Mouse (Mus musculus) heart, embryonic 11.5 days (tissue): ENCODE measurements around the gene Rtl10. TPM values are rescaled to one million over a fixed set of nuclear protein-coding genes. Genes with fewer than 3 reads are reported as not detected.
A peak's percentile ranks its signal among the peaks of the same experiment; 100 is the strongest.

ENCODE experiments used
- ATAC-seq: fragments of 200-750 bp; cut with Nextera tagmentation; replicated peaks from 2 replicates; pipeline ENCODE4 v1.8.0; 2017; ENCODE audit warnings: moderate library complexity; ENCODE audit not compliant: insufficient number of reproducible peaks, low FRiP score, low TSS enrichment
- H3K27ac ChIP-seq: fragments of 300-500 bp; sonication (generic); 2 replicates; pipeline ENCODE4 v1.5.1; 2014; ENCODE audit warnings: mild to moderate bottlenecking, low read depth, low read length
- H3K27me3 ChIP-seq: fragments of 300-500 bp; sonication (generic); 2 replicates; pipeline ENCODE4 v1.6.1; 2014; ENCODE audit warnings: mild to moderate bottlenecking, low read length, mixed read lengths; ENCODE audit not compliant: control insufficient read depth, insufficient read depth
- H3K36me3 ChIP-seq: fragments of 300-500 bp; sonication (generic); 2 replicates; pipeline ENCODE4 v1.6.1; 2014; ENCODE audit warnings: mild to moderate bottlenecking, low read length, moderate library complexity, mixed read lengths; ENCODE audit not compliant: control insufficient read depth, insufficient read depth
- H3K4me1 ChIP-seq: fragments of 300-500 bp; sonication (generic); 2 replicates; pipeline ENCODE4 v1.6.1; 2014; ENCODE audit warnings: low read length; ENCODE audit not compliant: control insufficient read depth, insufficient read depth
- H3K4me2 ChIP-seq: fragments of 300-500 bp; sonication (generic); 2 replicates; pipeline ENCODE4 v1.6.1; 2014; ENCODE audit warnings: mild to moderate bottlenecking, moderate library complexity
- H3K4me3 ChIP-seq: fragments of 300-500 bp; sonication (generic); 2 replicates; pipeline ENCODE4 v1.5.1; 2014; ENCODE audit warnings: low read depth, low read length
- H3K9ac ChIP-seq: fragments of 300-500 bp; sonication (generic); 2 replicates; pipeline ENCODE4 v1.6.1; 2014; ENCODE audit warnings: mild to moderate bottlenecking, low read depth, low read length, moderate library complexity
- H3K9me3 ChIP-seq: fragments of 300-500 bp; sonication (generic); replicated peaks from 2 replicates; pipeline ENCODE4 v1.6.1; 2016; ENCODE audit warnings: low read length; ENCODE audit not compliant: control insufficient read depth
- WGBS: fragments of 180-500 bp; shearing (Covaris S2); extraction: QIAGEN DNeasy Blood & Tissue Kit; methylation state at CpG from one replicate; pipeline ENCODE4 v1.1.7; 2014; ENCODE audit not compliant: insufficient replicate concordance; 5-methylcytosine and 5-hydroxymethylcytosine counted together
- polyA plus RNA-seq: library from polyadenylated mRNA; unstranded; fragments of >200 nt; fragmentation: Nextera tagmentation; extraction: Ambion mirVana; gene quantifications from 2 replicates; pipeline ENCODE4 v1.2.1, GENCODE M21; 2014

Rtl10 gene
- polyA plus RNA-seq, 1 experiment from 2014 or later, result 0.87 TPM

GRCm38 (mm10) chr16:18459955-18460370 is 38.7 kb upstream of the Rtl10 start:
- Histone ChIP-seq H3K4me2 (peak overlapping the region; percentile 58), H3K27me3 (no peaks in the 10 kb centered on the region; the same call in 1 of the 2 replicates), H3K4me3 (peak overlapping the region; percentile 16; the same call in 1 of the 2 replicates), H3K27ac (0 out of 2 replicates have a peak overlapping the region, but pooled peaks have one; percentile 15), H3K9ac (no peak overlapping the region), H3K36me3 (0 out of 2 replicates have a peak, but pooled peaks cover 2% of the 10 kb centered on the region), H3K9me3 (no peaks in the 10 kb centered on the region), H3K4me1 (peaks cover 20% of the 10 kb centered on the region)
- peak; percentile 55 for ATAC-seq
- 4% methylated on average over 11 of the region's 11 CpGs for WGBS

- peaks cover 20% of the 10 kb centered on the region for H3K4me1 ChIP-seq
- no peak overlapping the region for H3K4me3 ChIP-seq
- no peak overlapping the region for H3K27ac ChIP-seq
- 0 out of 2 replicates have a peak, but pooled peaks cover 2% of the 10 kb centered on the region for H3K36me3 ChIP-seq
- no peak overlapping the region for H3K4me2 ChIP-seq
- no peaks in the 10 kb centered on the region; the same call in 1 of the 2 replicates for H3K27me3 ChIP-seq
- no peak overlapping the region for H3K9ac ChIP-seq
- ATAC-seq, result no peak
- no peaks in the 10 kb centered on the region for H3K9me3 ChIP-seq
- 80% methylated on average over 3 of the region's 3 CpGs for WGBS
Measured at GRCm38 (mm10) chr16:18460826-18461225, 37.9 kb upstream of the Rtl10 start.

- no peak overlapping the region for H3K27ac ChIP-seq
- H3K4me2 ChIP-seq, result no peak overlapping the region
- no peak for ATAC-seq
- no peaks in the 10 kb centered on the region for H3K36me3 ChIP-seq
- H3K4me1 ChIP-seq, result peaks cover 20% of the 10 kb centered on the region
- H3K9ac ChIP-seq, result no peak overlapping the region
- WGBS, result 77% methylated on average over 9 of the region's 9 CpGs
- H3K27me3 ChIP-seq, result no peaks in the 10 kb centered on the region; the same call in 1 of the 2 replicates
- no peak overlapping the region for H3K4me3 ChIP-seq
- H3K9me3 ChIP-seq, result no peaks in the 10 kb centered on the region
Measured at GRCm38 (mm10) chr16:18462031-18462430, 36.7 kb upstream of the Rtl10 start.

GRCm38 (mm10) chr16:18462598-18462997 is 36.1 kb upstream of the Rtl10 start:
- no peak overlapping the region for H3K9ac ChIP-seq
- ATAC-seq, result no peak
- H3K36me3 ChIP-seq, result no peaks in the 10 kb centered on the region
- no peaks in the 10 kb centered on the region; the same call in 1 of the 2 replicates for H3K27me3 ChIP-seq
- peaks cover 20% of the 10 kb centered on the region for H3K4me1 ChIP-seq
- H3K4me3 ChIP-seq, result no peak overlapping the region
- H3K27ac ChIP-seq, result no peak overlapping the region
- H3K9me3 ChIP-seq, result no peaks in the 10 kb centered on the region
- H3K4me2 ChIP-seq, result no peak overlapping the region
- 49% methylated on average over 8 of the region's 8 CpGs for WGBS

- Histone ChIP-seq H3K4me3 (no peak overlapping the region), H3K4me1 (peaks cover 14% of the 10 kb centered on the region), H3K36me3 (peaks cover 1% of the 10 kb centered on the region; the same call in 1 of the 2 replicates), H3K4me2 (no peak overlapping the region), H3K9me3 (no peaks in the 10 kb centered on the region), H3K27ac (no peak overlapping the region), H3K27me3 (no peaks in the 10 kb centered on the region; the same call in 1 of the 2 replicates), H3K9ac (no peak overlapping the region)
- WGBS, result 55% methylated on average over 3 of the region's 3 CpGs
- no peak for ATAC-seq
Measured at GRCm38 (mm10) chr16:18464271-18464670, 34.4 kb upstream of the Rtl10 start.

GRCm38 (mm10) chr16:18470829-18471228 is 27.9 kb upstream of the Rtl10 start:
- WGBS, result 37% methylated on average over 1 of the region's 1 CpGs
- Histone ChIP-seq H3K27me3 (no peaks in the 10 kb centered on the region), H3K4me1 (peaks cover 12% of the 10 kb centered on the region), H3K4me2 (no peak overlapping the region), H3K4me3 (no peak overlapping the region), H3K27ac (no peak overlapping the region), H3K9ac (no peak overlapping the region), H3K9me3 (no peaks in the 10 kb centered on the region), H3K36me3 (peaks cover 3% of the 10 kb centered on the region; the same call in 1 of the 2 replicates)
- no peak for ATAC-seq

- ATAC-seq, result no peak
- Histone ChIP-seq H3K27ac (no peak overlapping the region), H3K9me3 (no peaks in the 10 kb centered on the region), H3K36me3 (peaks cover 3% of the 10 kb centered on the region; the same call in 1 of the 2 replicates), H3K27me3 (no peaks in the 10 kb centered on the region), H3K9ac (no peak overlapping the region), H3K4me2 (no peak overlapping the region), H3K4me1 (peaks cover 12% of the 10 kb centered on the region), H3K4me3 (no peak overlapping the region)
- WGBS, result 53% methylated on average over 11 of the region's 11 CpGs
Measured at GRCm38 (mm10) chr16:18471381-18471955, 27.2 kb upstream of the Rtl10 start.

- WGBS, result 78% methylated on average over 6 of the region's 6 CpGs
- no peak for ATAC-seq
- H3K27ac ChIP-seq, result no peak overlapping the region
- H3K36me3 ChIP-seq, result peaks cover 3% of the 10 kb centered on the region; the same call in 1 of the 2 replicates
- H3K9me3 ChIP-seq, result no peaks in the 10 kb centered on the region
- H3K9ac ChIP-seq, result no peak overlapping the region
- H3K27me3 ChIP-seq, result no peaks in the 10 kb centered on the region
- H3K4me2 ChIP-seq, result no peak overlapping the region
- no peak overlapping the region for H3K4me3 ChIP-seq
- peaks cover 12% of the 10 kb centered on the region for H3K4me1 ChIP-seq
Measured at GRCm38 (mm10) chr16:18471976-18472375, 26.7 kb upstream of the Rtl10 start.

- no peak overlapping the region for H3K27ac ChIP-seq
Measured at GRCm38 (mm10) chr16:18472416-18472815, 26.3 kb upstream of the Rtl10 start.

More at GRCm38 (mm10) chr16:18472416-18472815, 26.3 kb upstream of the Rtl10 start:
- WGBS, result 83% methylated on average over 4 of the region's 4 CpGs
- peaks cover 3% of the 10 kb centered on the region; the same call in 1 of the 2 replicates for H3K36me3 ChIP-seq
- no peak overlapping the region for H3K4me3 ChIP-seq
- no peak overlapping the region for H3K4me2 ChIP-seq
- H3K27me3 ChIP-seq, result no peaks in the 10 kb centered on the region
- no peak overlapping the region for H3K9ac ChIP-seq
- no peaks in the 10 kb centered on the region for H3K9me3 ChIP-seq
- no peak for ATAC-seq
- H3K4me1 ChIP-seq, result peaks cover 12% of the 10 kb centered on the region
